Mouse (Mus musculus): Measurements from ENCODE around the gene Hils1.

Hils1 gene

DNA sequence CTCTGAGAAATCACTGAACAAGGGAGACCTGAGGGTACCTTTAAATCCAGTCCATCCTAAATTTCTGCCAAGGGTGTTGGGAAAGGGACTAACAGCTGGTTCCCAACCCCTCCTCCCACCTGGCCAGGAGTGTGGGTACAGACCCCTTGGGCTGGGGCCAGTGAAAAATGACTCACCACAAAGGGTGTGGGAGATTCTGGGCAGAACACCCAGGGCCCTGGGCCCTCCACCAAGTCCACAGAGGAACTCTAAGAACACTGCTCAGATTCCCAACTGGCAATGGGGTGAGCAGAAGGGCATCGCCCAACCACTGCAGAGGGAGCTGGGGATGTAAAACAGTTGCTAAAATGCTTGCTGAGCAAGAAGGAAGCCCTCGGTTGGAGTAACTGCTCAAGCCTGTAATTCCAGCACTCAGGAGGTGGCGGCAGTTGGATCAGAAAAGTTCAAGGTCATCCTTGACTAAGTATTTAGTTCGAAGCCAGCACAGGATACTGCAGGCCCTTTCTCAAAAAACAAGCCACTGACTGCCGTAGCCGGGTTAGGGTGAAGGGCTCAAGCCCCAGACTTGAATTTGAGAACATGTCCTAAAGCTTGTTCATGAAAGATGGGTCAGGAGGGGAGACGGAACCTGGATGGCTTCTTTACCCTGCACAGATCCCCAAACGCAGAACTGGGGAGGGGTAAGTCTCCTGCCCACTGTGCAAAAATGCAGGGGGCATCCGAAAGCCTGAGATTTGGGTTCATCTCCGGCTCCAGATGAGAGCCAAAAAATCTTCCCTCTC lies 21.6 kb downstream of the Hils1 start:
- peak in 1 of 2 experiments; percentile 50 for DNase-seq (ENCODE audit: low spot score in 2 of 2)

GRCm38 (mm10) chr11:94989562-94990017 lies 22.2 kb downstream of the Hils1 start:
- DNase-seq (ENCODE audit: low spot score in 2 of 2) = peak in 1 of 2 experiments; percentile 68

GRCm38 (mm10) chr11:94990102-94990748 lies 22.8 kb downstream of the Hils1 start:
- DNase-seq (ENCODE audit: low spot score in 2 of 2) = no peak

GRCm38 (mm10) chr11:94990749-94991577 lies 23.6 kb downstream of the Hils1 start, which contains the start of gene Ppp1r9b:
Gene Ppp1r9b (plus strand): TSS chr11:94991035.
- DNase-seq (ENCODE audit: low spot score in 2 of 2) = peak; percentile 88 to 93

GRCm38 (mm10) chr11:94991641-94992479 lies 24.5 kb downstream of the Hils1 start:
- no peak for DNase-seq (ENCODE audit: low spot score in 2 of 2)

DNA sequence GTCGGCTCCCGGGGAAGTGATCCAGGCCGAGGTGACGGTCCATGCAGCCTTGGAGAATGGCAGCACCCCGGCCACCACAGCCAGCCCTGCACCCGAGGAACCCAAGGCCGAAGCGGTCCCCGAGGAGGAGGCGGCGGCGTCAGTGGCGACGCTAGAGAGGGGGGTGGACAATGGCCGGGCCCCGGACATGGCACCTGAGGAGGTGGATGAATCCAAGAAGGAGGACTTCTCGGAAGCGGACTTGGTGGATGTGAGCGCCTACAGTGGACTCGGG lies 25.0 kb downstream of the Hils1 start:
- DNase-seq (ENCODE audit: low spot score in 2 of 2) = no peak

GRCm38 (mm10) chr11:94992754-94993606 lies 25.6 kb downstream of the Hils1 start:
- peak in 1 of 2 experiments; percentile 46 for DNase-seq (ENCODE audit: low spot score in 2 of 2)

- DNase-seq (ENCODE audit: low spot score in 2 of 2) = no peak
Observed at GRCm38 (mm10) chr11:94994208-94994814, 26.9 kb downstream of the Hils1 start.

- no peak for DNase-seq (ENCODE audit: low spot score in 2 of 2)
Observed at GRCm38 (mm10) chr11:94994947-94995772, 27.8 kb downstream of the Hils1 start.

DNA sequence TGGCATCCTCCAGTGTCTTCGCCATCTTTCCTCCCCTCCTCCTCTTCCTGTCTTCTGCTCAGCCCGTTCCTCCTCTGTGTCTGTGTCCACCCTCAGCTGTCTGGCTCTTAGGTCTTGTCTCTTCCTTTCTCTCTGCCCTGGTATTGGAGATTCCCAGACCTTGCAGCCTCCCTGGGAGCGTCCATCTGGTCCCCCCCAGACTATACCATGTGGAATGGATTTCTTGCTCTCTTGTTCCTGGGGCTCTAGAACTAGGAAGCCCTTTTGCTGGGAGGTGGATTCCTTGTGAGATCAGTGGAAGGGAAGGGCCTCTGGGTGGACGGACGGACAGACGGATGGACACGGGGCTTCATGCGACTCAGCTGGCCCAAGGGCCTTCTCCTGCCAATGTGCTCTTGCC lies 28.7 kb downstream of the Hils1 start:
- no peak for DNase-seq (ENCODE audit: low spot score in 2 of 2)

- DNase-seq (ENCODE audit: low spot score in 2 of 2) = no peak
Observed at GRCm38 (mm10) chr11:94996984-94997383, 29.6 kb downstream of the Hils1 start.

DNA sequence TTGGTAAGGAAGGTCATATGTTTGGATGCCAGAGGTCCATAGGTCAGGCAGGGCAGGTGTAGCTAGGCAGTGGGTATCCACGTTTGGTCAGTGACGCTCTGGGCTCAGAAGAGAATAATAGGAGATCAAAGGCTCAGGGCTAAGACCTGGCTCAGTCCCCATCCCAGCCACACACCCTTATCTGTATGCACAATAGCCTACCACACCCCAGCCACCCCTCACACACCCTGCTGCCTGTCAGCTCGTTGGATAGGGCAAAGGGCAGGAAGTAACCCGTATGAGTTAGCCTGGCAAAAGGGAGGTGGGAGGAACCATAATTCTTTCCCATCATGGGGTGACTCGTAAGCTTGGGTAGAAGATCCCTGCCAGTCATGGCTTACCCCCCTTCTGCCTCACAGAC lies 30.2 kb downstream of the Hils1 start:
- no peak for DNase-seq (ENCODE audit: low spot score in 2 of 2)

GRCm38 (mm10) chr11:94998041-94998531 lies 30.7 kb downstream of the Hils1 start:
- no peak for DNase-seq (ENCODE audit: low spot score in 2 of 2)

DNA sequence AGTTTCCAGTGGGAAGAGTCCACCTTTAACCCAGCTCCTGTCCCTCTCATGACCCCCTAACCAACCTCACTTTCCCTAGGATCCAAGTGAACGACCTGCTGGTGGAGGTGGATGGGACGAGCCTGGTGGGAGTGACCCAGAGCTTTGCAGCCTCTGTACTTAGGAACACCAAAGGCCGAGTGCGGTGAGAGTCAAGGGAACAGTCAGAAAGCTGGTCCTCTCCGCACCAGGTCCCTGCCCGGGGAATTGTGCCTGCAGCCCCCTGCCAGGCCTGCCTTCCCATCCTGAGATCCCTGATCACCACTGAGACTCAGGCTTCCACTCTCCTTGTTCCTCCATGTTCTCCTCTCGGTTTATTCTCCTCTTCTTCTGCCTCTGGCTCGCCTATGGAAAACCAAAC lies 32.7 kb downstream of the Hils1 start:
- DNase-seq (ENCODE audit: low spot score in 2 of 2) = no peak

DNA sequence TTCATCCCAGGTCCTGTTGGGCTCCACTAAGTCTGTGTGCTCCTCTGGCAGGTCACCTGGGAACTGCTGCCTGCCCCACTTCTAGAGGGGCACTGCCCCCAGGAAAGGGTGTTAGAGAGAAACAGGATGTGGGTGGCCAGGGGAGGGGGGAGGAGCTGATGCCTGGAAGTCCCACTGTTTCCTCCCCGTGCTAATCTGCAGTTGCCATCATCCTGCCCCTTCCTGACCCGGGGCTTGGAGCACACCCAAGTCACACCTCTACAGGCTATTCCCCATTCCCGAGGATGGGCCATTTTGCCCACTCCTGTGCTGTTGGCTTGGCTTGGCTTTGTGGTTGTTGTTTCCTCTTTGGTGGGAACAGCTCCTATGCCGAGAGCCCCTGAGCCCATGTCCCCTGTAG lies 33.2 kb downstream of the Hils1 start:
- DNase-seq (ENCODE audit: low spot score in 2 of 2) = no peak

DNA sequence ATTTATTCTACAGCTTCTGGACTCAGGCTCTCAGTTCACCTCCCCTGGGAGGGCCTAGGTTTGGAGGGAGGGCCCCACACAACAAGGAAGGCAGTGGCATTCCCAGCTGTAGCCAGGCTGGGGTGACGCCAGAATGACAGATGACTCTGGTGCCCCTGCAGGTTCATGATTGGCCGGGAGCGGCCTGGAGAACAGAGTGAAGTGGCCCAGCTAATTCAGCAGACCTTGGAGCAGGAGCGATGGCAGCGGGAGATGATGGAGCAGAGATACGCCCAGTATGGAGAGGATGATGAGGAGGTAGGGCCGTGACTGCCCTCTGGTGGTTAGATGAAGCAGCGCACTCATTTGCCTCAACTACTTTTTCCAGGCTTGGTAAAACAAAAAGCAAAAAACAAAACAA lies 33.7 kb downstream of the Hils1 start:
- DNase-seq (ENCODE audit: low spot score in 2 of 2) = peak in 1 of 2 experiments; percentile 60

DNA sequence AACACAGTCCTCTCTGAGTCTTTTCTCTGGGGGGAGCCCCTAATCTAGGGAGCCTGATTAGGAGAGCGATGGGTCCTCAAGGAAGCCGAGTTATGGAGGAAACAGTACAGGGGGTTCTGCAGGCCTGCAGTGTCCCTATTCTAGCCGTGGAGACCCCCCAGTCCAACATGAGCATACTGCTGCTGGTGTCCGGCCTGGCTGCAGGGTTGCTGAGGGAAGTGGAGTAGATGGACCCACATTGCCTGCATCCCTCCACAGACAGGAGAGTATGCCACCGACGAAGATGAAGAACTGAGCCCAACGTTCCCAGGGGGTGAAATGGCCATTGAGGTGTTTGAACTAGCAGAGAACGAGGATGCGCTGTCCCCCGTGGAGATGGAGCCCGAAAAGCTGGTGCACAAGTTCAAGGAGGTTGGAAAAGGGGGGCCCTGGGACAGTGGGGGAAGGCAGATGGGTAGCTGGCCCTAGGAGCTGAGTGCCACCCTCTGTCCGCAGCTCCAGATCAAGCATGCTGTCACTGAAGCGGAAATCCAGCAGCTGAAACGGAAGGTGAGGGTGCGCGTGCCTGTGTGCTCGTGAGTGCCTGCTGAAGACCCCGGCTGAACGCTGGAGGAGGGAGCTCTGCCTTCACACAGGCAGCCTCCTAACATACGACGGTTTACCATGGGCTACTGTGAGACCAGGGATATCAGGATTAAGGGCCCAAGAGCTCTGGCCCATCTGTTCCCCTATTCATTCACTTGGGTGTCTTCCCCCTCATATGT lies 34.4 kb downstream of the Hils1 start:
- no peak for DNase-seq (ENCODE audit: low spot score in 2 of 2)

DNA sequence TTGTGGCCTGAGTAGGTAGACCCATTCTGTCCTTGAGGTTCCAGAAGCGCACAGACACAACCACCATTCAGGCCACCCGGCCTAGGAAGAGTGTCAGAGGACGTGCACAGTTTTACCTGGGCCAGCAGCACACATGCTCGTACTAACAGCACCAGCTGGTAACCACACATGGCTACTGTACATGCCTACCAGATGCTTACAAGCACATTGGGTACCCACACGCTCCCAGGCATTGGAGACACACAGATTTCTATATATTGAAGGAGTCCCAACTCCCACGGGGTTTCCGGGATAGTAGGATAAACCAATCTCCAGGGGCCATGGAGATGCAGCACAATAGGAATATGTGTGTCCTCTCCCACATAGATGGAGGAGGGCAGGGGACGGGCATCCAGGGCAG lies 35.3 kb downstream of the Hils1 start:
- no peak for DNase-seq (ENCODE audit: low spot score in 2 of 2)

All from urinary bladder, postnatal 4 days (tissue).